Mouse (Mus musculus) urinary bladder, postnatal 25 days (tissue): ENCODE measurements around the gene Rnd3.

Experiments
- DNase-seq: peaks from one replicate; pipeline ENCODE4 v3.0.0; 2022; ENCODE audit warnings: low spot score

The Rnd3 gene

GRCm38 (mm10) chr2:51128090-51128489 lies 20.8 kb downstream of the Rnd3 start:
- DNase-seq, result no peak

DNA sequence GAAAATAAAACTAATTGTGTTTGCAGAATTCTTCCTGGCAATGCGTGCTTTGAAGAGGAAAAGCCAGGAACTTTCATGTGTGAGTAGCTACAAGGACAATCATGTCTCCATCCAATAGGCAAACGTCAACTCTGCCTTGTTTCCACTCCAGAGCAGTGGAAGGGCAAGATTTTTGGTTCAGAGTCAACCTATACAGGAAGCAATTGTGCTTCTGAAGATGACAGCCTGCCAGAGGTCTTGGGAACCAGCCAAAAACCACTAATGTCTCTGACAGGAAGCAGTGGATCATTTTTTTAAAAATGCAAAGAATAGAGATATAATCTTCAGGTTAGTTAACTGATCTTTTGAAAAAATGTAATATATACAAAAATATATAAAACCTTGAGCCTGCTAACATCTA lies 38.6 kb downstream of the Rnd3 start:
- DNase-seq, result no peak

DNA sequence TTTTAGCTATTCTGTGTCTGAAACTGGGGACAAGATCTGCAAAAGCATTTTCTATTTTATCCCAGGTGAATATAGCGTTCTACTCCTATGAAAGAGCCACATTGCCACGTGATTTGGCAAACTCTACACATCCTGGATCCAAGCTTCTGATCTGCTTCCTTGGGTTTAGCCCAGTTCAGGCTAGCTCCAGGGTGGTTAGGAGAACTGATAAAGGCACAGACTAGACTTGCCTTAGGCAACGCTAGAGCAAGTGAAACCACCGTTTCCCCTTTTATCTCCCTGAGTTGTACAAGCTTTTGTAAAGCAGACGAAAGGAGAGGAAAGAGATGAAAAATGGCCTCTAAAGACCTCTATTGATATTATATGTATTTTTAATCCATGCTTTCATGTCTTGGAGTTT lies 40.3 kb downstream of the Rnd3 start:
- no peak for DNase-seq

DNA sequence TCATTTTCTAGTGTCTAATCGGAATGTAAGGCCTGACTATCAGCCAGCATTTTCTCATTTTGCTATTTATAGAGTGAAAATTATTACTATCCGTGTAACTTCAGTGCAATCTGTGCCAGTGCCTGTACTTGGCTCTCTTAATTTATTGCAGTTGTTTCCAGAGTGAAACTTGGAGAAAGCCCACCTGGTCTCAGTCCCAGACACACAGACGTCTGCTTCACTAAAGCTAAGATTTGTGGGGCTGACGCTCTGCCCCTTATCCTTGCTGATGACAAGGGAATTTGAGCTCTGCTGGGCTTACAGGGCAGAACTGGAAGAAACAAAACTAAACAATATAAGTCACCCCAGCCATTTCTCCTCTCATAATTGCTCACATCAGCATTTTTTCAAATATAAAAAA lies 47.7 kb downstream of the Rnd3 start:
- no peak for DNase-seq

DNA sequence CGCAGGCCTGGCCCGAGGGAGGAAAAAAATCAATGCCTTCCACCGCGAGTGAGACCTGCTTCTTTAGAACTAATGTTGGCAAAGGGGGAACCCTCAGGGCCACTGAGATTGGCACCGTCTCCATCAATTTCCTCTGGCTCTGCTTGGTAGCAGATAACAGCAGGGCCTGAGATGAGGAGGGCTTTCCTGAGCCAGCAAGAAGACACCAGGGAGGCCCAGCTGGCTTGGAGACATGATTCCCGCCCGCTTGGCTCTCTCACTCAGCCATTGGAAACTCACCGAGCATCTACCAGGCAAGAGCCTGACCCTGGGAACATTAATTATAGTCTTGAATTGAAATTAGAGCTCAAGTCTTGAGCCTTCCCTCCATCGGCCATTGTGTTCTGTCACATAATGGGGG lies 48.9 kb downstream of the Rnd3 start:
- no peak for DNase-seq

DNA sequence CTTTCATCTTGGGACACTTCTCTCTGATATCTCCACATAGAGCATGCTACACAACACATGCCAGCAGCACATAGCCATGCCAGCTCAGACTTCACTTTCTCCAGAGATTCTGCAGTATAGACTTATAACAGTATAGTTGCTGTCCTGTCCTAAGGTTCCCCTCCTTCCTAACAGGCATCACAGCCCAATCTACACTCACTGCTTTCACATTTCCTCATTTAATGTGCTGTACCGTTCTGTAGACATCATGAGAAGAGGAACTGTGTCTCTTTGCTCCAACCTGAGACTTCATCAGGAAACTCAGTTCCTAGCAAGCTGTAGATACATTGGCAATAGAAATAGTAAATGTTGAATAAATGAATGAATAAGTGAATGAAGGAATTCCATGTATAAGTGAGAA lies 49.7 kb downstream of the Rnd3 start:
- DNase-seq, result no peak

DNA sequence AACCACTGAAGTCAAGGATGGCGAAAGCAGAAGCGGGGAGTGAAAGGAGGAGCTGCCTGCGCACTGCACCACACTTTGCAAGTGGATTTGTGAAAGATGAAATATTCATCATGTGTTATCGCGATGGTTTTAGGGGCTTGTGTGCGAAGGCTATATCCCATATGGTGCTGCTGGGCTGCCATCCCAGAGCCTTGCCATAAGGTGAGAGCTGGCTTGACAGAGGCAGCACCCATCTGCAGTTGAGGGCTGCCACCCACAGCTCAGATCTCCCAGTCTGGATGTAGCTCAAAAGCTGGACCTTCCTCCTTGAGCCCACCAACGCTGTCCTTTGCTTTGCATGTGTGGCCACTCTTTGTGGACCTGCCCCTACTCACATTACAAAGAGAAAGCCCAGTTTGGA lies 58.2 kb downstream of the Rnd3 start:
- no peak for DNase-seq

- no peak for DNase-seq
Observed at GRCm38 (mm10) chr2:51090049-51090448, 58.9 kb downstream of the Rnd3 start.

- DNase-seq, result no peak
Observed at GRCm38 (mm10) chr2:51088843-51089573, 59.9 kb downstream of the Rnd3 start.

DNA sequence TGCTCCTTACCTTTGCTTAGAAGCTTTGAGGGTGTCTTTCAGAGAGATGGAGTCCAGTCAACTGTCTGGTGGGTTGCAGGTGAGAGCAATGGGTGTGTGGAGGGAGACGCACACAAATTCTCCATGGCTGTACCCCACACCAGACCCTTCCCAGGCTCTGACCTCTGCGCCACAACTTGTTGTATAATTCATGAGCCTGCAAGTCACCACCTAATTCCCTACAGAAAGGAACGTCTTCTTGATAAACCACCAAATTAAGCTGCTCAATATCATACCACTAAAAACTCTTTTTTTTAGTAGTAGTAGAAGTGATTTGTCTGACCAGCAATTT lies 60.8 kb downstream of the Rnd3 start:
- no peak for DNase-seq

DNA sequence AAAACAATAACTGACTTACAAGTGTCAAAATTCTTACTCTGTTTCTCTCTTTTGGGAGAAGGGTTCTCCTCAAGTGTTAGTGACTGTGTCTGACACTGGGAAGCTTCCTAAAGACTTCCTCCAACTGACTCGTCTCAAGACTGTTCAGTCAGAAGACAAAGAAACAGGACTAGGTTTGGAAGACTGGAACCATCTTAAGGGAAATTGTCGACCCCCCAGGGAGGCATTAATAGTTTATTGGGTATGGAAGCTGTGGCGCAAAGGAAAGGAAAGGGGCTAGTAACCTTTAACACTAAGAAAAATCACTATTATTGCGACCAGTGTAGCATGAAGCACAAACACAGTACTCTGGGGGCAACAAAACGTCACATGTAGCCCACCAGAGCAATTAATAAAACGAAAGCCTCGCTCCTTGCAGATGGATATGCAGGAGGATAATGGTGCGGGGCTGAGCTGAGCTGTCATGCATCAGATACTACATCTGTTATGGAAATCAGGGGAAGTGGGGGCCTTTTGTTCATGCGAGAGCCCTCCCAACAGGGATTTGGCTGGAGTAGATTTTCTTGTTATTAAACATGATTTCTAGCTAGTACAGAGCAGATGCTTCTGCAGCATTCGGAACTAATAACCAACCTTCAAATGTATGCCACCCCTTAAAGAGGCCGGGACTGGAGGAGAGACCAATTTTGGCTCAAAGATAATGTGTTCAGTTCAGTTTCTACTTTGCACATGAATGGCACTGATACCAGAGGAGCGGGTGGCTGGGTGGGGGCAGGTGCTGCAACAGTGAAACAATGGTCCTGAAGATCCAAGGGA lies 61.4 kb downstream of the Rnd3 start:
- DNase-seq, result no peak

- DNase-seq, result no peak
Observed at GRCm38 (mm10) chr2:51085155-51085554, 63.8 kb downstream of the Rnd3 start.

- no peak for DNase-seq
Observed at GRCm38 (mm10) chr2:51082714-51083351, 66.1 kb downstream of the Rnd3 start.
